Mouse (Mus musculus) erythroblast, embryonic 14.5 days (primary cell): ENCODE data around the gene Clip2.

Experiments
- GATA1 ChIP-seq: IDR thresholded peaks from 2 replicates; pipeline ENCODE4 v1.6.1; 2012; ENCODE audit warnings: low read length, inconsistent platforms, mixed read lengths
- TAL1 ChIP-seq: IDR thresholded peaks from 3 replicates; pipeline ENCODE4 v1.6.1; 2012; ENCODE audit warnings: low read length, inconsistent platforms, mixed read lengths

GRCm38 (mm10) chr5:134462316-134462715 is 89.9 kb downstream of the Clip2 start:
- TF ChIP-seq GATA1 (no peak), TAL1 (no peak)
